In the genomic region with DNA sequence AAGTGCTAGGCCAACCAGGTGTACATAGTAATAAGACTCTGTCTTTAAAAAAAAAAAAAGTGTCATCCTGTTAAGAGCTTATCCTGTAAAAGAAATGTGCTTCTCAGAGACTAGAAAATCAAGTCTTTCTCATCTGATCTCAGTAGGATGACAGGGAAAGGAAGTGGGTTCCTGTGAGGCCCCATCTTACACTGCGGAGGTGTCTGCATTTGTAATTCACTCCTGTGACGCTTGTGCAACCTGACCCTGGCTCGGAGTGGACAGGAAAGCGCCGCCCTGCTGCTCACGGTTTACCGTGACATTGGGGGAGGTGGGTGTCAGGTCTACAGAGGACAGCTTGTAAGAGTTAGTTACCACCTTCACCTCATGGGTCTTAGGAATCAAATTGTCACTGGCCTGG, we compare ENCODE assay signal across 16 mouse cellular contexts. TPM values are rescaled to one million over a fixed set of nuclear protein-coding genes. Genes with fewer than 3 reads are reported as not detected.
A peak's percentile ranks its signal among the peaks of the same experiment; 100 is the strongest.
DNase-seq lines count a peak whose midpoint lies in the region; ATAC-seq lines count a peak whose summit lies in the region.
"Had no signal": no experiment of that assay in that cellular context is flagged by ENCODE, and none has a peak within 500 bp of the region (broad histone marks: within the 10 kb centered on the region; RNA-seq: fewer than 3 reads in every experiment).

No protein-coding gene starts in this region.

- intact Hi-C loops in left cerebral cortex, postnatal 36 days (cut with DNase I): no loop called here

- peak; percentile 77 for DNase-seq in CD4-positive helper T cell, adult 2 months (ENCODE audit: low read depth, low spot score)
- peak; percentile 65 for DNase-seq in T-cell, adult 2 months (ENCODE audit: low spot score)
- DNase-seq in thymus, postnatal 10 days (ENCODE audit: low spot score in 2 of 2): peak; percentile 45 to 49
- no peak for DNase-seq in left cerebral cortex, postnatal 36 days (ENCODE audit: low spot score in 2 of 2)
- DNase-seq in cerebellum, postnatal 36 days: no peak
- no peak for DNase-seq in embryo, embryonic 11 days
- DNase-seq: adrenal gland, adult 8-10 months; cerebellum, adult 11-12 months; cerebellum, postnatal 25 days; forebrain, postnatal 0 days; heart, adult 2 months; lung, postnatal 36 days had no signal

- peak; percentile 54 for ATAC-seq in megakaryocyte progenitor cell, adult 5-6 weeks (replicated peaks; ENCODE audit: poor library complexity)
- ATAC-seq: forebrain, postnatal 0 days; intestine, embryonic 16.5 days; midbrain, embryonic 13.5 days had no signal

RNA-seq across cellular contexts. Expression of a gene that starts 15.6 kb away (rescaled TPM):
- 20.0 and 25.6 TPM in 2 replicates for total RNA-seq in megakaryocyte progenitor cell, adult 5-6 weeks (2015)
- total RNA-seq in megakaryocyte progenitor cell, adult 5-6 weeks (2017): 15.4 and 15.5 TPM in 2 replicates
- 10 to 100 TPM; 26.1 to 29.5 TPM for total RNA-seq in left cerebral cortex, postnatal 36 days (2021)

RNA-seq across cellular contexts. Expression of a gene that starts 39.5 kb away (rescaled TPM):
- 0.10 TPM in 1 of 2 replicates, not detected in the other for total RNA-seq in megakaryocyte progenitor cell, adult 5-6 weeks (2015)
- total RNA-seq in megakaryocyte progenitor cell, adult 5-6 weeks (2017): not detected in 2 replicates
- total RNA-seq in left cerebral cortex, postnatal 36 days (2021): not detected
- total RNA-seq: adrenal gland, adult 8-10 months; forebrain, postnatal 0 days; gastrocnemius, adult 8-10 months; heart, adult 2 months had no signal

RNA-seq across cellular contexts. Expression of a gene that starts 50.0 kb away (rescaled TPM):
- total RNA-seq in megakaryocyte progenitor cell, adult 5-6 weeks (2015): 16.3 and 24.2 TPM in 2 replicates
- total RNA-seq in megakaryocyte progenitor cell, adult 5-6 weeks (2017): 18.0 and 20.6 TPM in 2 replicates
- total RNA-seq in left cerebral cortex, postnatal 36 days (2021): 10 to 100 TPM; 57.7 to 67.6 TPM

RNA-seq across cellular contexts. Expression of a gene that starts 54.7 kb away (rescaled TPM):
- total RNA-seq in megakaryocyte progenitor cell, adult 5-6 weeks (2015): 12.3 and 14.2 TPM in 2 replicates
- 11.7 and 21.7 TPM in 2 replicates for total RNA-seq in megakaryocyte progenitor cell, adult 5-6 weeks (2017)
- 10 to 100 TPM; 36.4 to 37.1 TPM for total RNA-seq in left cerebral cortex, postnatal 36 days (2021)

Comparison
In these comparisons a context has a peak if more than half of its experiments do, and no peak if none do; other contexts are left out.
1. DNase-seq: peak in CD4-positive helper T cell, adult 2 months (single experiment), T-cell, adult 2 months (single experiment) and thymus, postnatal 10 days (2 of 2); none in left cerebral cortex, postnatal 36 days (0 of 2), cerebellum, postnatal 36 days (0 of 2) and embryo, embryonic 11 days (single experiment).